Mouse (Mus musculus) cortical plate, adult 2 months (tissue): ENCODE measurements around the gene Mamdc4.

Source experiments
- CTCF ChIP-seq: fragments of 200-500 bp; IDR thresholded peaks from 2 replicates; pipeline ENCODE4 v1.5.1; 2011; ENCODE audit warnings: mild to moderate bottlenecking, control low read depth, low read length; ENCODE audit not compliant: insufficient read depth; ENCODE audit errors: extremely low read depth
- POLR2A ChIP-seq: fragments of 200-500 bp; IDR thresholded peaks from 2 replicates; pipeline ENCODE4 v1.6.1; 2011; ENCODE audit warnings: mild to moderate bottlenecking, low read length, control low read depth; ENCODE audit not compliant: insufficient read depth; ENCODE audit errors: extremely low read depth

DNA sequence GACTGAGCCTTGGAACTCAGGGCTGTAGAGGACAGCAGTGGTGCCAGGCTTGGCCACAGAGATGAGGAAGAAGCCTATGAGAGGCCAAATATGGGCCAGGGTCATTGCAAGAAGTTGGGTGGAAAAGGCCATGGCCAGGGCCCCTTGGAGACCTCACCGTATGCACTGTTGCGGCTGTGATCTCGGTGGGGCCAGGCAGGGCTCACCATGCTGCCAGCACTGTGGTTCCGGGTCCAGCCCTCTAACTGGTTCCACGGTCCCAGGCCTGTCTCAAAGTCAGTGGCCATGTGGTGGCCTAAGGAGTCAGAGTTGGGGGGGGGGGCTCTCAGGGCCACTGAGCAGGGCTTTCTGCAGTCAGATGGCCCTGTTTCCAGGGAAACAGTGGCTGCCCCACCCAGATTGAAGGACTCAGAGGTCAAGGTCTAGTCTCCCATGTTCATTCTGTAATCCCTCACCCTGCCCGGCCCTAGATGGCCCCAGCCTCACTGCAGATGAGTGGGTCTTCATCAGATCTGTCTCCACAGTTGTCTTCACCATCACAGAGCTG lies 6.1 kb downstream of the Mamdc4 start:
- TF ChIP-seq POLR2A (no peak), CTCF (no peak)
